Mouse (Mus musculus) T-cell, adult 2 months (primary cell): Measurements from ENCODE around the gene Mitd1.
A peak's percentile ranks its signal among the peaks of the same experiment; 100 is the strongest.

Experiments
- DNase-seq: peaks from one replicate; pipeline ENCODE4 v3.0.0; 2022; ENCODE audit warnings: low spot score

Mitd1 gene

GRCm38 (mm10) chr1:37890025-37890652, at the start of gene Mitd1, which contains the start of gene Mrpl30:
TSS of gene Mitd1 (minus strand) at chr1:37890411.
TSS of gene Mrpl30 (plus strand) at chr1:37890477.
- peak; percentile 87 for DNase-seq

DNA sequence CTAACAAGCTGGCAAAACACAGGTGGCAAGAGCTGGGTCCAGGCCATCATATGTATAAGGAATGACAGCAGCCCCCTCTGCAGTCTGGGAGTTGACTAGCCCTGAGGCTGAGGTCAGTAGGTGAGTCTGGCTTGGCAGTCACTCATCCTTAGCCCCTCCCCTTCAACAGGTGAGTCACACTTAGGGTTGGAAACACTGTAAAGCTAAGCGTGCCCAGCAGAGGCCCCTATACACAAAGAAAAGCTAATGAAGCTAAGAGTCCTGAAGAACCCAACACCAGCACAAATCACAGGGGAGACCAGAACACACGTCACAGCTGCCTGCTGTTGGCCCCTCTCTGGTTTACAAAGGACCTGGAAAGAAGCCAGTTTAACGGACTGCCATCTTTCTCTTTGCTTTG, 41.6 kb upstream of the Mitd1 start:
- no peak for DNase-seq

DNA sequence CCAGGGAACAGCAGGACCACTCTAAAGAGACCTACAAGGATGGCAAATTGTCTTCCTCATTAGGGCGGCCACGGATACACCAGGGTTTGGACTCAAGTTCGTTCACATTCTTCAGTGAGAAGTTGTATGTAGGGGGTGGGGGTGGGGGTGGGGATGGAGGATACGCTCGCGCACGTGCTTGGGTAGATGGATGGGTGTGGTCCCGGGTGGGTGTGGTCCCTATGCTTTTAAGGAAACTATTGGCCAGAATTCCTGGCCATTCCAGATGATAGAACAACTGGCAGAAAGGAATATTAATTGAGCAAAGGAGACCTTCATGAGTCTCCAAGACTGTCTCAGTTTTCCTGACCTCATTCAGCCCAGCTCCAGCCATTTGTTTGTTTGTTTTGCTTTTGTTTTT, 35.8 kb upstream of the Mitd1 start:
- no peak for DNase-seq

- DNase-seq: no peak
These were observed 32.3 kb upstream of the Mitd1 start for GRCm38 (mm10) chr1:37922536-37922935.

GRCm38 (mm10) chr1:37918096-37918495, 27.9 kb upstream of the Mitd1 start:
- no peak for DNase-seq

- DNase-seq: no peak
These were observed 27.5 kb upstream of the Mitd1 start for GRCm38 (mm10) chr1:37917666-37918065.

DNA sequence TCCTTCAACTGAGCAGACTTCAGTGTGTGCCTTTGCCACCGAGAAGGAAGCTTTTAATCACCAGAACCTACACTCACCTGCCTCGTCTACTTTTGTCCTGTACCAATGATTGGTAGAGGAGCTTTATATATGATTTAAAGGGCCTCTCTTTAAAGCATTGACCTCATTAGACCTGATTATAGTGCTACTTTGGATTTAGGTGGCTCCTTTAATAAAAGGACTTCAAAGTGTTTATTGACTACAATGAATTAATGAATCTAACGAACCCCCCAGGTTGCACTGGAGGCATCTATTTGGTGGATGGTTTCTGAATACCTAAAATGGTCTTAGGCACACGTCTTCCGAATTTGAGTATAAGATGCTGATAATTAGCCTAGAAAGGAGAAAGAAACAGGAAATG, 26.2 kb upstream of the Mitd1 start, which contains the start of gene Lyg2:
TSS of gene Lyg2 (minus strand) at position 101 of the 400 bp plus-strand sequence.
- DNase-seq: no peak

GRCm38 (mm10) chr1:37912751-37913150, 22.5 kb upstream of the Mitd1 start:
- DNase-seq: no peak

DNA sequence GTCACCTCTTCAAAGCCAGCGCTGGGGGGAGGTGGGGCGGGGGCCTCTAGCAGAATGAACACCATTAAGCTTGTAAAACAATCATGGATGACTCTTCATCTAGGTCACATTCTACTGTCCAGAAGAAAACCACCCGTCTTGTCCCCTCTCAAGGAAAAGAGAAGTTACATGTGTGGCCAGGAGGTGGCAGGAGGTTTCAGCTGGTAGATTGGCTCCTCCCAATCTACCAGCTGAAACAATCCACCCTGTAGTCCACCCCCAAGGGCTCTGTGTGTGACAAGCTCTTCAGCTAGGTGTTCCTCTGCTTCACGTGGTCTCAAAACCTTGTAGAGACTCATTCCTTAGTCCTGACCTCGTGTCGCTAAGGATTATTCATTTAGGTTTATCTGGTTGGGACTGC, 13.0 kb upstream of the Mitd1 start:
- DNase-seq: no peak

DNA sequence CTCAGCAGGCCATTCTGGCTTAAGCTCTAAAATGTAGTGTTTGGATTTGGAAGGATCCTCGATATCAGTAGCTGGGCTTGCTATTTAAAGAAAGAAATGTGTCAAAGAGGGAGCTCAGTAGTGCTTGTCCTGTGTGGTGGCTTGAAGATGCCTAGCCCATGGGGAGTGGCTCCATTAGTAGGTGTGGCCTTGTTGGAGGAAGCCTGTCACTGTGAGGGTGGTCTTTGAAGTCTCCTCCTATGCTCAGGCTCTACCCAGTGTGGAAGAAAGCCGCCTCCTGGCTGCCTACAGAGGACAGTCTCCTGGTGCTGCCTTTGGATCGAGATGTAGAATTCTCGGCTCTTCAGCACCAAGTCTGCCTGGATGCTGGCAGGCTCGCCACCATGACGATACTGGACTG, 10.1 kb upstream of the Mitd1 start:
- no peak for DNase-seq

GRCm38 (mm10) chr1:37899816-37900215, 9.6 kb upstream of the Mitd1 start:
- DNase-seq: no peak

DNA sequence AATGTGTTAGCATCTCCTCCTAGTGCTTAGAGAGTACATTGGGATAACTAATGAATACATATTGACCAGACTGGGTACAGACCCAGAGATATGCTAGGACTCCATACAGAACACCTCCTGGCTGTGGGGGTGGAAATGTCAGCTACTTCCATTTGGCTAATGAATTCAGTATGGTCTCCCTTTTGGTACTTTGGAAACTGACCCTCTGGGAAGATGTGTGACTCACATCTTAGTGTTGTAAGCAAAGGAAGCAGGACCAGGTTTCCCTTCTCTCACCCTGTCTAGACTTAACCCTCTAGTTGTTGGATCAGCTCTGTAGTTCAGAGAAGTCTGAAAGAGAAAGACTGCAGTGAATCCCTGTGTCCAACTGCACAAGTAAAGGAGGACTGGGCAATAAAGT, 4.4 kb upstream of the Mitd1 start:
- DNase-seq: no peak

- DNase-seq: no peak
These were observed 1.2 kb upstream of the Mitd1 start for GRCm38 (mm10) chr1:37891400-37891799.

GRCm38 (mm10) chr1:37889206-37889605, 1.0 kb downstream of the Mitd1 start:
- no peak for DNase-seq

GRCm38 (mm10) chr1:37884451-37884850, 5.8 kb downstream of the Mitd1 start:
- DNase-seq: peak; percentile 33

DNA sequence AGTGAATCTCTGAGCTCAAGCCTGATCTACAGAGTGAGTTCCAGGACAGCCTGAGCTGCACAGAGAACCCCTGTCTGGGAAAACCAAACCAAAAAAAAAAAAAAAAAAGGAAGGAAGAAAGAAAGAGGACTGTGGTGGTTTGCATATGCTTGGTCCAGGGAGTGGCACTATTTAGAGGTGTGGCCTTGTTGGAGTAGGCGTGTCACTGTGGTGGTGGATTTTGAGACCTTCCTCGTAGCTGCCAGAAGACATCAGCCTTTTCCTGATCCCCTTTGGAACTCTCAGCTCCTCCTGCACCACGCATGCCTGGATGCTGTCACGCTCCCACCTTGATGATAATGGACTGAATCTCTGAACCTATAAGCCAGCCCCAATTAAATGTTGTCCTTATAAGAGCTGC, 6.8 kb downstream of the Mitd1 start:
- no peak for DNase-seq

- DNase-seq: no peak
These were observed 12.3 kb downstream of the Mitd1 start for GRCm38 (mm10) chr1:37877736-37878460.

- no peak for DNase-seq
These were observed 17.1 kb downstream of the Mitd1 start for GRCm38 (mm10) chr1:37873157-37873556.

DNA sequence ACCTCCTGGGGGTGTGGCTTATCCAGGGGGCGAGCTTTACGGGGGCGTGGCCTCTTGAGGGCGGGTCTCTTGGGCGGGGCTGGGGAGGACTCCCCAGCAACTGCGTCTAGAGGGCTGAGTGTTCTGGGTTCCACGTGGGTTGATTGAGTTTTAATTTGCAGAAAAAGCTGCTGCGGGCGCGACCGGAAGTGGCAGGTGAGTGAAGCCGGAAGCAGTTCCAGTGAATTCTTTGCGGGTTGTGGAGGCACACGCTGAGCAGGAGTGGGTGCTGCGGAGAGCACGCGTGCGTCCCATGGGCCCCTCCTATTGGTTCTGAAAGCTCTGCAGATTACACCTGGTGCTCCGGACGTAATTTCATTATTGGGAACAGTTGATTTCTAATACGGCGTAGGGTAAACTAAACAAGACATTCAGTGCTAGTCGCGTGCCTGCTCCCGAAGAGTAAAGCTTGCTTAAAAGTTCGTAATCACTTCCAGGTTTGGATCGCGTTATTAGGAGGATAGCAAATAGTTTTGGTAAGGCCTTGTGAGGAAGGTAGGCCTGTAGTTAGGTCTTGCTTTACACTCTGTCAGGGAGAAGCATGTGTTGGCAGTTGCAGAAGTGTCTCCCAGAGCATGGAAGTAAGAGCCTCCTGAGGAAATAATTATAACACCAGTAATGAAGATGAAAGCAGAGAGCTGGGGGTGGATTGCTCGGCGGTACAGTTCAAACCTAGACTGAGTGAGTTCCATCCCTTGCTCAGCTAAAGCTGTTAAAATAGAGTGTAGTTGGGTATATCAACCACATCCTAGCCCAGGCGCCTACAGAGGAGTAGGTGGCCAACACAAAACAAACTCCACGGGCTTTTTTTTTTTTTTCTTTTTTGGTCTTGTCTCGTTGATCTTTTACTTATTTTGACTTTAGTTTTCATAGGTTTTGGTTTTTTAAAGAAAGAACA, 17.8 kb downstream of the Mitd1 start:
- DNase-seq: peak; percentile 84

DNA sequence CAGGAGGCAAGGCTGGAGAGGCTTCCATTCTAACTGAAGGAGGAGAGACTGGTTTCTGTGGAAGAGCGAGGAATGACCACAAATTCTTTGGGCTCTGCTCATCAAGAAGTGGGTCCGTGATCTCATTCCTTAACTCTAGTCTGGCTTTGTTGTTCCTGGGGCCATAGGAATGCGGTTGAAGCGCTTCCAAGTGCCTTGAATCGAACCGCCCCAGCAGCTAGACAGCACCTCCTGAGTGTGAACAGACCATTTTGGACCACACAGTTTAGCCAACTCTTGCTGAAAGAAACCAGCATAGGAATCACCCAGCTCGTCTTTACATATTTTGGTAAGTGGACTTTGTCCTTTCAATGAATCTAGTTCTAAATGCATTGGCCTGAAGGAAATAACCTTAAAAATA, 18.5 kb downstream of the Mitd1 start, which contains the start of gene Lipt1:
TSS of gene Lipt1 (plus strand) at position 35 of the 400 bp plus-strand sequence.
- no peak for DNase-seq

DNA sequence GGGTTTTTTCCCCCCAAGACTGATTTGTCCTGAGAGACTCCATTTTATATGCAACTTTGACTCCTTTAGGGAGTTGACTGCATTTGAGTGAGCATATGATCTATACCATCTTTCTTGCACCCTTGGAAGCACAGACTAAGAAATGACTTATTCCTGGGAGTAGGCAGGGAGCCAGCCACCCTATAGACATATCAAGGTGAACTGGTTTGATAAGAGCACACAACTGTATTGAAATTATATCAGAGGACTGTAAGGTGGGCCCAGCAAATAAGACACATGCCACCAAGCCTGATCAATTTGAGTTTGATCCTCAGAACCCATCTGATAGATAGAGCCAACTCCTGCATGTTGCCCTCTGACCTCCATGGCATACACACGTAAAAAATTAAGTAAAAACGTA, 20.8 kb downstream of the Mitd1 start:
- no peak for DNase-seq

DNA sequence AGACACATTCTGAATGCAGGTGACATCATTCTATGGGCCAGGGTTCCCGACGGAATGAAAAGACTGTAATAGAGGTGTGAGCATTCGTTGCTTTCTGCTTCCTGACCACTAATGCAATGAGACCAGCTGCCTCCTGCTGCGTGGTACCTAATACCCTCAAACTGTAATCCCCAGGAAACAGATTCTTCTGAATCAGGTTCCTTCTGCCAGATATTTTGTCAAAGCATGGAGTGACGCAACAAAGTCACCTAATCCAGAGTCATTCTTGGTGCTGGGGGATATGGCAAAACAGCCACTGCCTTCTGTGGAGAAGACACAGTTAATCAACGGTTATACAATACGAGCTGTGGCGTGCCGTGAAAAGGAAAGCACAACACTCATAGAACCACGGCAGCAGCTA, 21.6 kb downstream of the Mitd1 start:
- DNase-seq: no peak
